Mouse (Mus musculus): ENCODE measurements around the gene Padi1.

The Padi1 gene

DNA sequence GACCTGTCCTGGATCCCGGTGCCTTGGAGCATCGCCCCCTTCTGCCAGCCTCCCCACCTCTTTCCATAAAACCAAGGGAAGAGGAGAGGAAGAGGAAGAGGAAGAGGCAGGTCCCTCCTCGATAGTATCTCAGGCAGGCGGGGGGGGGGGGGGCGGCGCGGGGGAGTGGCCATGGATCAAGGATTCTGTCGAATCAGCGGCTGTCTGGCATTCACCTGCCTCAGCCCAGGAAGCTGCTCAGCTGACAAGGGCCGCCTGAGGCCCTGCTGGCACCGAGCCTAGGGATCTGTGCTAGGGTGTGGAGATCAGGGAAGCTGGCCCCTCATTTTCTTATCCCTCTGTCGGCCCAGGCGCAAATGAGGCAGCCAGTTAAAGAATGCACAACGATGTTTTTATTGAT is 33.0 kb downstream of the Padi1 start:
- no peak for TF ChIP-seq NANOG (IDR thresholded peaks at IDR 0.05; ENCODE audit: borderline replicate concordance, low read length)
- no peak for TF ChIP-seq CTCF (conservative IDR thresholded peaks at IDR 0.05; ENCODE audit: low read length)
- TF ChIP-seq POU5F1 (IDR thresholded peaks at IDR 0.05; ENCODE audit: borderline replicate concordance, low read length): no peak
- Histone ChIP-seq H3K27me3 (ENCODE audit: insufficient read depth, low read length) (peaks cover 2% of the 10 kb centered on the region; the same call in 1 of the 2 replicates), H3K4me1 (replicated peaks; ENCODE audit: low read depth, low read length) (peaks cover 66% of the 10 kb centered on the region), H3K4me3 (replicated peaks; ENCODE audit: low read length) (peak overlapping the region; percentile 39), H3K36me3 (ENCODE audit: insufficient read depth, low read length) (no peaks in the 10 kb centered on the region), H3K9me3 (ENCODE audit: low read length) (no peaks in the 10 kb centered on the region)

DNA sequence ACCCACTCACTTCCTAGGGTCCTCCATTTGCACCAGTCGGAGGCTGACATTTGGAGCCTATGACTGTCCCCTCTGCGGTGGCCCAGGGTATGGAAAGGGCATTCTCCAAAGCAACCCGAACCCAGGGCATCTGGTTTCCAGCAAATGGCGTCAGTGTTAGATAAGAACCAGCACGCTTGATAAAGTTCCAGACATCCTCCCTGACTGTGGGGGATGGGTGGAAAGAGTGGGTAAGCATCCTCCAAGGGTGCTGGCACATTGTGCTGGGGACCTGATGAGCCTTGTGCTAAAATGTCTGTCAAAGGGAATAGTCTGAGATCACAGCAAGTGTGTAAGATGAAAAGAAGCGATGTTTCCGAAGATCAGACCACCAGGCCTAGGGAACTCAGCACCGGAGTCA is 33.4 kb downstream of the Padi1 start:
- peaks cover 2% of the 10 kb centered on the region; the same call in 1 of the 2 replicates for H3K27me3 ChIP-seq (ENCODE audit: insufficient read depth, low read length)
- no peaks in the 10 kb centered on the region for H3K9me3 ChIP-seq (ENCODE audit: low read length)
- H3K4me3 ChIP-seq (replicated peaks; ENCODE audit: low read length): no peak overlapping the region; the same call in 1 of the 2 replicates
- no peak for TF ChIP-seq CTCF (conservative IDR thresholded peaks at IDR 0.05; ENCODE audit: low read length)
- TF ChIP-seq NANOG (IDR thresholded peaks at IDR 0.05; ENCODE audit: borderline replicate concordance, low read length): no peak
- no peak for TF ChIP-seq POU5F1 (IDR thresholded peaks at IDR 0.05; ENCODE audit: borderline replicate concordance, low read length)
- H3K36me3 ChIP-seq (ENCODE audit: insufficient read depth, low read length): no peaks in the 10 kb centered on the region
- peaks cover 66% of the 10 kb centered on the region for H3K4me1 ChIP-seq (replicated peaks; ENCODE audit: low read depth, low read length)

DNA sequence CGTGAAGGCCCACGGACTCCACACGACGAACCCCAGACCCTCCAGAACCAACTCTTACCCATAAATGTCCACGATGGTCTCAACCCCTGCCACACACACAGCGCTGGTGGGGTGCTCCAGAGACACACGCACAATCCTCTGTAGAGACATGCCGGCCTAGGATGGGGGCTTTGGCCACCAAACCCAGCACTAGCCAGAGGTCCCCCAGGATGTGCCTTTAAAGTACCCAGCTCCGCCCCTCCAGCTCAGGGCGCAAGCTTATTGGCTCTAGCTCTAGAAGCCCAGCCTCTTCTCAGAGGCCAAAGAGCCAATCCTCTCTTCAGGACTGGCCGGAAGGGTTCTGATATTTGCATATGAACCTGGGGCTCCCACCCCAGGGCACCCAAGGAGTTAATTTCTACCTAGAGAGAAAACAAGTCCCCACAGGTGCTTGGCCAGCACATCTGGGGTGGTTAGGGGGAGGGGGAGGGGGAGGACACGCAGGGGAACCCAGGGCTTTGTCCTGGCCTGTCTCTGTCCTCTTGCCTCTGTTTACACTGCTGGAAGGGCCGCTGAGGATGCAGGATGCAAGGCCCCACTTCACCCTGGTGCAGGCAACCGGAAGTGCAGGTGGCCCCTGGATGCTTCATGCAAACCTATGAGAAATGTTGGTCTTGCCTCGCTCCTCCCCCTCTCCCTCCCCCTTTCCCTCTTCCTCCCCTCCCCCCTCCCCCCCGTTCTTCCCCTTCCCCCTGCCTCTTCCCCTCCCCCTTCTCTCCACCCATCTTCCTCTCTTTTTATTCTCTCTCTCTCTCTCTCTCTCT is 34.9 kb downstream of the Padi1 start, which contains the start of gene Padi3:
TSS of gene Padi3 (minus strand) at position 191 of the 803 bp plus-strand sequence.
- TF ChIP-seq NANOG (IDR thresholded peaks at IDR 0.05; ENCODE audit: borderline replicate concordance, low read length) (no peak), POU5F1 (IDR thresholded peaks at IDR 0.05; ENCODE audit: borderline replicate concordance, low read length) (no peak), CTCF (conservative IDR thresholded peaks at IDR 0.05; ENCODE audit: low read length) (no peak)
- Histone ChIP-seq H3K4me3 (replicated peaks; ENCODE audit: low read length) (no peak within 1 kb of the TSS), H3K9me3 (ENCODE audit: low read length) (no peaks in the 10 kb centered on the region), H3K4me1 (replicated peaks; ENCODE audit: low read depth, low read length) (peaks cover 50% of the 10 kb centered on the region), H3K36me3 (ENCODE audit: insufficient read depth, low read length) (no peaks in the 10 kb centered on the region), H3K27me3 (ENCODE audit: insufficient read depth, low read length) (peaks cover 2% of the 10 kb centered on the region; the same call in 1 of the 2 replicates)

DNA sequence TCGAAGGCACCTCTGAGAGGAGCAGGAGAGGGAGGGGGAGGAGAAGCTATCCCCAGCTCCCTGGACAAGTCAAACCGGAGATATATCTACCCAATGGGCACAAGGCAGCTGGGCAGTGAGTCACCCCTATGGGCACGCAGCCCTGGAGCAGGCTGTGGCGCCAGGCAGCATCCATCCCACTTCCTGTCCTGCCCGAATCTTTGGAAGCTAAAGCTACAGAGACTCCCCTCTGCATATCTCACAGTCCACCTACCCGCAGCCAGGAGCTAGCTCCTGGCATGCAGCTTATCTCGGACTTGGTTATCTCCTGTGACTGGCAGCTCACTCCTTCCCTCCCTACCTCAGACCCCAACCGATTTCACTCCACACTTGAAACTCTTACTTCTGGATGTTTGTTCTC is 36.5 kb downstream of the Padi1 start:
- peaks cover 44% of the 10 kb centered on the region for H3K4me1 ChIP-seq (replicated peaks; ENCODE audit: low read depth, low read length)
- no peak overlapping the region for H3K4me3 ChIP-seq (replicated peaks; ENCODE audit: low read length)
- H3K9me3 ChIP-seq (ENCODE audit: low read length): no peaks in the 10 kb centered on the region
- no peak for TF ChIP-seq POU5F1 (IDR thresholded peaks at IDR 0.05; ENCODE audit: borderline replicate concordance, low read length)
- peaks cover 2% of the 10 kb centered on the region; the same call in 1 of the 2 replicates for H3K27me3 ChIP-seq (ENCODE audit: insufficient read depth, low read length)
- H3K36me3 ChIP-seq (ENCODE audit: insufficient read depth, low read length): no peaks in the 10 kb centered on the region

DNA sequence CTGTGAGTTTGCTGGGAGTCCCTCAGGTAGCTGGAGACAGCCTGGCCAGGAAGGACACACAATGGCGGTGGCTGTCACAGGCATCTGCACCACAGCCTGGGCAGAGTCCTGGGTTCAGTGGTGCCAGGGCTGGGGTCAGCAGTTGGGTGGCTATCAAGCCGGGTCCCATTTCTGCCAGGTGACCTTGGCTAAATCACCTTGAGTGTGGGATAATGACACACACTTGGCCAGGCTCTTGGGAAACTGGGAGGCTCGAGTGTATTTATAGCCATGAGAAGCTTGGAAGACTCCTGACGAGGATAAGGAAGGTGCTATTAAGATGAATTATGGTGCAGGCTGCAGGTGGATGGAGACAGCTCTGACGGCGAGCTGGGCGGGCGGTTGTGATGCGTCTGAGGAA is 41.0 kb downstream of the Padi1 start:
- Histone ChIP-seq H3K27me3 (ENCODE audit: insufficient read depth, low read length) (peaks cover 6% of the 10 kb centered on the region; the same call in 1 of the 2 replicates), H3K4me1 (replicated peaks; ENCODE audit: low read depth, low read length) (peaks cover 10% of the 10 kb centered on the region), H3K4me3 (replicated peaks; ENCODE audit: low read length) (0 out of 2 replicates have a peak overlapping the region, but pooled peaks have one; percentile 39), H3K36me3 (ENCODE audit: insufficient read depth, low read length) (no peaks in the 10 kb centered on the region), H3K9me3 (ENCODE audit: low read length) (no peaks in the 10 kb centered on the region)
- TF ChIP-seq NANOG (IDR thresholded peaks at IDR 0.05; ENCODE audit: borderline replicate concordance, low read length) (no peak), CTCF (conservative IDR thresholded peaks at IDR 0.05; ENCODE audit: low read length) (no peak), POU5F1 (IDR thresholded peaks at IDR 0.05; ENCODE audit: borderline replicate concordance, low read length) (no peak)

DNA sequence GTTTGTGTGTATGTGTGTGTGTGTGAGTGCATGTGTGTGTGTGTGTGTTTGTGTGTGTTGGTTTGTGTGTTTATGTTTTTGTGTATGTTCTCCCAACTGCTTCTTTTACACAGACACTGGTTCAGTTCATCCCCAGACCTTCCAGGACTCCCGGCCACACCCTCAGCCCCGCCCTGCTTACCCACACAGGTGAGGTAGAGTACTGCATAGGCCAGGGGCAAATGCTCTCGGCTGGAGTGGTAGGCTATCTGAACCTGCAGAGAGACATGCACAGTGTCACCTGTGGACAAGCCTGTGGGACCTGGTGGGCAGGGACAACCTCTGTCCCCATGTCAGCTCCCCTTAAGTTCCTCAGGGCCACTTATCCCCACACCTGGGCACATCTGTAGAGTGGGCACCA is 44.2 kb downstream of the Padi1 start:
- Histone ChIP-seq H3K4me1 (replicated peaks; ENCODE audit: low read depth, low read length) (peaks cover 10% of the 10 kb centered on the region), H3K4me3 (replicated peaks; ENCODE audit: low read length) (no peak overlapping the region), H3K9me3 (ENCODE audit: low read length) (no peaks in the 10 kb centered on the region), H3K36me3 (ENCODE audit: insufficient read depth, low read length) (no peaks in the 10 kb centered on the region), H3K27me3 (ENCODE audit: insufficient read depth, low read length) (peaks cover 15% of the 10 kb centered on the region)
- TF ChIP-seq NANOG (IDR thresholded peaks at IDR 0.05; ENCODE audit: borderline replicate concordance, low read length) (no peak), CTCF (conservative IDR thresholded peaks at IDR 0.05; ENCODE audit: low read length) (no peak)

DNA sequence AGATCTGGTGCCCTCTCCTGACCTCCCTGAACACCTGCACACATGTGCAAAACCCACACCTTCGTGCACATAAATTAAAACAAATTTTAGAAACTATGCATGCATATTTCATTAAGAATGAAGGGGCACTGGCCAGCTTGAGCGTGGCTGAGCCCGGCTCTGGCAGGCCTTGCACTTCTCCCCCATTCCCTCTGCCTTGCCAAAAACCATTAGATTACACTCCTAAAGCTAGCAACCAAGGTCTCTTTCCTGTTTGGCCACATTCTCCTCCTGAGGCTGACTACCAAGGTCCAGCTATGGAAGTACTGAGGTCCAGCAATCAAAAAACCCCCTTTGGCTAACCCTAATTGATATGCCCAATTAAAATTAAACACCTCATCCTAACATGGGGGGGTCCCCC is 48.8 kb downstream of the Padi1 start:
- Histone ChIP-seq H3K4me1 (replicated peaks; ENCODE audit: low read depth, low read length) (peaks cover 21% of the 10 kb centered on the region), H3K36me3 (ENCODE audit: insufficient read depth, low read length) (no peaks in the 10 kb centered on the region), H3K9me3 (ENCODE audit: low read length) (no peaks in the 10 kb centered on the region), H3K27me3 (ENCODE audit: insufficient read depth, low read length) (peaks cover 16% of the 10 kb centered on the region; the same call in 1 of the 2 replicates), H3K4me3 (replicated peaks; ENCODE audit: low read length) (no peak overlapping the region)
- TF ChIP-seq NANOG (IDR thresholded peaks at IDR 0.05; ENCODE audit: borderline replicate concordance, low read length): no peak
- TF ChIP-seq CTCF (conservative IDR thresholded peaks at IDR 0.05; ENCODE audit: low read length): no peak
- no peak for TF ChIP-seq POU5F1 (IDR thresholded peaks at IDR 0.05; ENCODE audit: borderline replicate concordance, low read length)

DNA sequence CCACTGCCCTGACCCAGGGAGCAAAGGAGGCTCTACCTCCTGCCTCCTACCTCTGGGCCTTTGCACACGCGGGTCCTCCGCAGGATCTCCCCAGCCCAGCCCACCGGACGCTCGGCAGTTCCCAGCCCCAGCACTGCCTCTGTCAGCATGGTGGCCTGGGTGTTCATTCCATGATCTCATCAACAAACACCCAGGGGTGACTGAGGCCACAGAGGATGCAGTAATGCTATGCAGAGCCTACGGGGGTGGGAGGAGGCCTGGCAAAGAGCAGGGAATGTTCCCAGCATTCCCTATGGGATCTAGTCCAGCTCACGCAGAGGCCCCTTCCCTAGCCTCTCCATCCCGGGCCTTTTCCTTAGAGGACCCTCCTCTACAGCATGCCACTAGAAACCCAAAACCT is 50.9 kb downstream of the Padi1 start:
- TF ChIP-seq CTCF (conservative IDR thresholded peaks at IDR 0.05; ENCODE audit: low read length): no peak
- no peak for TF ChIP-seq NANOG (IDR thresholded peaks at IDR 0.05; ENCODE audit: borderline replicate concordance, low read length)
- no peak for TF ChIP-seq POU5F1 (IDR thresholded peaks at IDR 0.05; ENCODE audit: borderline replicate concordance, low read length)
- Histone ChIP-seq H3K36me3 (ENCODE audit: insufficient read depth, low read length) (no peaks in the 10 kb centered on the region), H3K4me1 (replicated peaks; ENCODE audit: low read depth, low read length) (peaks cover 29% of the 10 kb centered on the region), H3K9me3 (ENCODE audit: low read length) (no peaks in the 10 kb centered on the region), H3K27me3 (ENCODE audit: insufficient read depth, low read length) (peaks cover 16% of the 10 kb centered on the region; the same call in 1 of the 2 replicates), H3K4me3 (replicated peaks; ENCODE audit: low read length) (no peak overlapping the region)
